Mouse (Mus musculus) MEL (cell line): ENCODE data around the gene Ifna15. TPM values are rescaled to one million over a fixed set of nuclear protein-coding genes. Genes with fewer than 3 reads are reported as not detected.

Source experiments
- DNase-seq: peaks from one replicate; pipeline ENCODE4 v3.0.0; 2011; ENCODE audit warnings: low read depth, low spot score
- H3K27ac ChIP-seq: 2 replicates; pipeline ENCODE4 v1.5.1; 2012; ENCODE audit warnings: low read depth, mild to moderate bottlenecking, control low read depth, low read length, moderate library complexity; ENCODE audit not compliant: control insufficient read depth
- H3K27me3 ChIP-seq, 2 experiments: fragments of 150-350 bp in 1 of 2; sonication (generic) in 1 of 2; 2 replicates each; pipeline ENCODE4 v1.6.1; 2012; ENCODE audit warnings: low read length in 2 of 2, mild to moderate bottlenecking in 2 of 2, improper control_type of control experiment in 1 of 2, moderate library complexity in 1 of 2; ENCODE audit not compliant: insufficient read depth in 2 of 2, control insufficient read depth in 1 of 2
- H3K36me3 ChIP-seq, 2 experiments: 2 replicates each; pipeline ENCODE4 v1.6.1; 2012 to 2014; ENCODE audit warnings: low read length in 2 of 2, improper control_type of control experiment in 1 of 2, inconsistent platforms in 1 of 2, mild to moderate bottlenecking in 1 of 2; ENCODE audit not compliant: insufficient read depth in 2 of 2, control insufficient read depth in 1 of 2
- H3K4me1 ChIP-seq, 2 experiments: fragments of 150-350 bp in 1 of 2; sonication (generic) in 1 of 2; 2 replicates each; pipeline ENCODE4 v1.6.1; 2012; ENCODE audit warnings: low read length in 2 of 2, improper control_type of control experiment in 1 of 2, mild to moderate bottlenecking in 1 of 2; ENCODE audit not compliant: insufficient read depth in 2 of 2, control insufficient read depth in 1 of 2
- H3K4me3 ChIP-seq, 2 experiments: fragments of 150-350 bp in 1 of 2; sonication (generic) in 1 of 2; 2 replicates each; pipeline ENCODE4 v1.5.1; 2012; ENCODE audit warnings: low read depth in 2 of 2, low read length in 2 of 2, mild to moderate bottlenecking in 2 of 2, moderate library complexity in 2 of 2, control low read depth in 1 of 2, improper control_type of control experiment in 1 of 2; ENCODE audit not compliant: control insufficient read depth in 1 of 2, insufficient read depth in 1 of 2
- H3K79me2 ChIP-seq: 2 replicates; pipeline ENCODE4 v1.6.1; 2012; ENCODE audit warnings: mild to moderate bottlenecking, low read length, moderate library complexity; ENCODE audit not compliant: control insufficient read depth, poor library complexity, insufficient read depth
- H3K9ac ChIP-seq: 2 replicates; pipeline ENCODE4 v1.6.1; 2012; ENCODE audit warnings: low read depth, mild to moderate bottlenecking, control low read depth, low read length, moderate library complexity; ENCODE audit not compliant: control insufficient read depth, poor library complexity, severe bottlenecking
- H3K9me3 ChIP-seq: fragments of 150-350 bp; sonication (generic); replicated peaks from 2 replicates; pipeline ENCODE4 v1.6.1; 2012; ENCODE audit warnings: mild to moderate bottlenecking, low read length, improper control_type of control experiment, moderate library complexity; ENCODE audit not compliant: insufficient read depth
- BHLHE40 ChIP-seq: IDR thresholded peaks from 2 replicates; pipeline ENCODE4 v1.6.1; 2012; ENCODE audit warnings: low read depth, mild to moderate bottlenecking, inconsistent platforms, low read length, improper control_type of control experiment, borderline replicate concordance
- CHD1 ChIP-seq: IDR thresholded peaks from 2 replicates; pipeline ENCODE4 v1.6.1; 2012; ENCODE audit warnings: low read depth, mild to moderate bottlenecking, inconsistent platforms, low read length, improper control_type of control experiment
- CHD2 ChIP-seq: IDR thresholded peaks from 2 replicates; pipeline ENCODE4 v1.6.1; 2011; ENCODE audit warnings: low read length, improper control_type of control experiment
- CTCF ChIP-seq, 3 experiments: IDR thresholded peaks in 2 of 3; conservative IDR thresholded peaks in 1 of 3; 2 replicates each; pipeline ENCODE4 v1.5.1; 2011 to 2012; ENCODE audit warnings: low read length in 3 of 3, low read depth in 2 of 3, mild to moderate bottlenecking in 2 of 3, improper control_type of control experiment in 1 of 3, inconsistent platforms in 1 of 3, mixed read lengths in 1 of 3, moderate library complexity in 1 of 3; ENCODE audit not compliant: control insufficient read depth in 1 of 3, insufficient read depth in 1 of 3, poor library complexity in 1 of 3, severe bottlenecking in 1 of 3
- E2F4 ChIP-seq: IDR thresholded peaks from 2 replicates; pipeline ENCODE4 v1.6.1; 2011; ENCODE audit warnings: low read depth, low read length, improper control_type of control experiment, borderline replicate concordance
- ELF1 ChIP-seq: IDR thresholded peaks from 2 replicates; pipeline ENCODE4 v1.6.1; 2014; ENCODE audit warnings: low read depth, mild to moderate bottlenecking, inconsistent platforms, low read length, improper control_type of control experiment, moderate library complexity
- EP300 ChIP-seq, 2 experiments: IDR thresholded peaks; 2 replicates each; pipeline ENCODE4 v1.6.1; 2011; ENCODE audit warnings: improper control_type of control experiment in 2 of 2, low read length in 2 of 2, low read depth in 1 of 2, mild to moderate bottlenecking in 1 of 2
- GABPA ChIP-seq: IDR thresholded peaks from 2 replicates; pipeline ENCODE4 v1.6.1; 2012; ENCODE audit warnings: low read depth, mild to moderate bottlenecking, inconsistent platforms, low read length, improper control_type of control experiment, moderate library complexity
- GATA1 ChIP-seq: IDR thresholded peaks from 2 replicates; pipeline ENCODE4 v1.6.1; 2011; ENCODE audit warnings: low read depth, low read length, improper control_type of control experiment
- HCFC1 ChIP-seq: IDR thresholded peaks from 2 replicates; pipeline ENCODE4 v1.6.1; 2012; ENCODE audit warnings: low read depth, mild to moderate bottlenecking, inconsistent platforms, low read length, improper control_type of control experiment, moderate library complexity
- KAT2A ChIP-seq: conservative IDR thresholded peaks from 2 replicates; pipeline ENCODE4 v1.6.1; 2012; ENCODE audit warnings: low read depth, low read length, improper control_type of control experiment, inconsistent platforms
- MAFK ChIP-seq: IDR thresholded peaks from 2 replicates; pipeline ENCODE4 v1.6.1; 2011; ENCODE audit warnings: low read depth, mild to moderate bottlenecking, low read length, improper control_type of control experiment, borderline replicate concordance
- MEF2A ChIP-seq: IDR thresholded peaks from 2 replicates; pipeline ENCODE4 v1.6.1; 2014; ENCODE audit warnings: low read depth, mild to moderate bottlenecking, inconsistent platforms, low read length, improper control_type of control experiment; ENCODE audit not compliant: poor library complexity, insufficient replicate concordance, severe bottlenecking; ENCODE audit errors: extremely low read depth
- MXI1 ChIP-seq: IDR thresholded peaks from 2 replicates; pipeline ENCODE4 v1.6.1; 2011; ENCODE audit warnings: mild to moderate bottlenecking, low read depth, low read length, improper control_type of control experiment
- MYC ChIP-seq: IDR thresholded peaks from 2 replicates; pipeline ENCODE4 v1.6.1; 2011; ENCODE audit warnings: low read depth, mild to moderate bottlenecking, low read length, improper control_type of control experiment, moderate library complexity
- NELFE ChIP-seq: IDR thresholded peaks from 2 replicates; pipeline ENCODE4 v1.6.1; 2011; ENCODE audit warnings: low read depth, low read length, improper control_type of control experiment
- POLR2A ChIP-seq, 2 experiments: IDR thresholded peaks; 2 replicates each; pipeline ENCODE4 v1.6.1; 2011 to 2012; ENCODE audit warnings: low read length in 2 of 2, mild to moderate bottlenecking in 2 of 2, control low read depth in 1 of 2, improper control_type of control experiment in 1 of 2, low read depth in 1 of 2, moderate library complexity in 1 of 2; ENCODE audit not compliant: control insufficient read depth in 1 of 2, insufficient read depth in 1 of 2, poor library complexity in 1 of 2
- POLR2AphosphoS2 ChIP-seq: IDR thresholded peaks from 2 replicates; pipeline ENCODE4 v1.6.1; 2011; ENCODE audit warnings: low read length, improper control_type of control experiment
- RAD21 ChIP-seq: IDR thresholded peaks from 2 replicates; pipeline ENCODE4 v1.6.1; 2011; ENCODE audit warnings: mild to moderate bottlenecking, low read depth, low read length, improper control_type of control experiment
- RCOR1 ChIP-seq: IDR thresholded peaks from 2 replicates; pipeline ENCODE4 v1.6.1; 2012; ENCODE audit warnings: low read depth, mild to moderate bottlenecking, inconsistent platforms, low read length, improper control_type of control experiment
- SIN3A ChIP-seq: IDR thresholded peaks from 2 replicates; pipeline ENCODE4 v1.6.1; 2012; ENCODE audit warnings: low read length, improper control_type of control experiment, inconsistent platforms
- SMC3 ChIP-seq: IDR thresholded peaks from 2 replicates; pipeline ENCODE4 v1.6.1; 2011; ENCODE audit warnings: low read depth, low read length, improper control_type of control experiment
- TCF12 ChIP-seq: IDR thresholded peaks from 2 replicates; pipeline ENCODE4 v1.6.1; 2014; ENCODE audit warnings: low read depth, mild to moderate bottlenecking, inconsistent platforms, low read length, improper control_type of control experiment, moderate library complexity
- USF2 ChIP-seq, 2 experiments: IDR thresholded peaks; 2 replicates each; pipeline ENCODE4 v1.6.1; 2011 to 2012; ENCODE audit warnings: improper control_type of control experiment in 2 of 2, low read length in 2 of 2, borderline replicate concordance in 1 of 2, inconsistent platforms in 1 of 2, low read depth in 1 of 2, mild to moderate bottlenecking in 1 of 2; ENCODE audit not compliant: insufficient read depth in 1 of 2
- ZC3H11A ChIP-seq: IDR thresholded peaks from 2 replicates; pipeline ENCODE4 v1.6.1; 2012; ENCODE audit warnings: low read depth, mild to moderate bottlenecking, inconsistent platforms, low read length, improper control_type of control experiment
- ZKSCAN1 ChIP-seq: IDR thresholded peaks from 2 replicates; pipeline ENCODE4 v1.6.1; 2012; ENCODE audit warnings: low read depth, mild to moderate bottlenecking, inconsistent platforms, low read length, improper control_type of control experiment, moderate library complexity
- ZMIZ1 ChIP-seq: IDR thresholded peaks from 2 replicates; pipeline ENCODE4 v1.6.1; 2012; ENCODE audit warnings: low read depth, mild to moderate bottlenecking, inconsistent platforms, low read length, improper control_type of control experiment, moderate library complexity
- polyA plus RNA-seq, 2 experiments: library from polyadenylated mRNA; stranded (reverse) in 1 of 2; unstranded in 1 of 2; fragments of >175 nt in 1 of 2; fragments of >200 nt in 1 of 2; gene quantifications; 2 replicates each; pipeline versions ENCODE4 v1.2.1 to v1.2.4; 2012; ENCODE audit warnings: low replicate concordance in 2 of 2, low read depth in 1 of 2; ENCODE audit not compliant: insufficient read length in 2 of 2, insufficient read depth in 1 of 2, missing spikeins in 1 of 2
- total RNA-seq: library from RNA; depleted of rRNA; stranded (reverse); fragments of 300-350 nt; gene quantifications from 2 replicates; pipeline ENCODE4 v1.2.3, GENCODE M21; 2012

Gene Ifna15
- total and polyA plus RNA-seq, 3 experiments = not detected

GRCm38 (mm10) chr4:88550161-88550945 lies 7.7 kb downstream of the Ifna15 start (continued):
- TF ChIP-seq MEF2A = no peak
- TF ChIP-seq NELFE = no peak
- no peak; a peak in 1 of 4 replicates for TF ChIP-seq EP300 (IDR thresholded peaks at IDR 0.05; ENCODE audit: low read depth in 1 of 2, low read length in 2 of 2)
- 0 out of 2 replicates have a peak, but pooled peaks have one; percentile 35 for TF ChIP-seq MYC
- peak; percentile 17; the same call in 1 of the 2 replicates for TF ChIP-seq ZC3H11A
- peak; percentile 77 to 93 (median 89) for TF ChIP-seq CTCF (IDR thresholded peaks at IDR 0.05 in 2 of 3, conservative IDR thresholded peaks at IDR 0.05 in 1 of 3; ENCODE audit: control insufficient read depth in 1 of 3, insufficient read depth in 1 of 3, low read depth in 2 of 3, low read length in 3 of 3, poor library complexity in 1 of 3, severe bottlenecking in 1 of 3)
- no peak for TF ChIP-seq ZKSCAN1
- TF ChIP-seq MXI1 = peak; percentile 46; the same call in 1 of the 2 replicates
- peak; percentile 80 for TF ChIP-seq SMC3
- TF ChIP-seq CHD2 = no peak
- TF ChIP-seq ELF1 = no peak
- TF ChIP-seq POLR2AphosphoS2 = no peak
- no peak for TF ChIP-seq MAFK
- TF ChIP-seq BHLHE40 = 0 out of 2 replicates have a peak, but pooled peaks have one; percentile 27
- TF ChIP-seq GATA1 = 0 out of 2 replicates have a peak, but pooled peaks have one; percentile 3
- no peak for TF ChIP-seq E2F4
- 0 out of 4 replicates have a peak, but pooled peaks of 1 of the 2 experiments have one; percentile 27 for TF ChIP-seq USF2 (IDR thresholded peaks at IDR 0.05; ENCODE audit: borderline replicate concordance in 1 of 2, insufficient read depth in 1 of 2, low read depth in 1 of 2, low read length in 2 of 2)
- no peak for TF ChIP-seq ZMIZ1
- TF ChIP-seq HCFC1 = peak; percentile 44; the same call in 1 of the 2 replicates
- peak; percentile 42 for TF ChIP-seq RAD21
- TF ChIP-seq POLR2A (IDR thresholded peaks at IDR 0.05; ENCODE audit: control insufficient read depth in 1 of 2, insufficient read depth in 1 of 2, low read depth in 1 of 2, low read length in 2 of 2, poor library complexity in 1 of 2) = no peak
- TF ChIP-seq SIN3A = peak; percentile 72

GRCm38 (mm10) chr4:88547986-88548385 lies 10.1 kb downstream of the Ifna15 start:
- Histone ChIP-seq H3K9me3 (no peaks in the 10 kb centered on the region), H3K27ac (no peak overlapping the region), H3K36me3 (peaks cover 0 to 2% of the 10 kb centered on the region in 2 experiments; a peak in 2 of 4 replicates), H3K27me3 (no peaks in the 10 kb centered on the region; a peak in 1 of 4 replicates), H3K9ac (no peak overlapping the region), H3K4me1 (peaks cover 2 to 3% of the 10 kb centered on the region in 2 experiments; a peak in 1 of 4 replicates), H3K79me2 (no peaks in the 10 kb centered on the region), H3K4me3 (no peak overlapping the region)
- TF ChIP-seq POLR2A (IDR thresholded peaks at IDR 0.05; ENCODE audit: control insufficient read depth in 1 of 2, insufficient read depth in 1 of 2, low read depth in 1 of 2, low read length in 2 of 2, poor library complexity in 1 of 2) (no peak), GATA1 (no peak), EP300 (IDR thresholded peaks at IDR 0.05; ENCODE audit: low read depth in 1 of 2, low read length in 2 of 2) (no peak), KAT2A (no peak), SIN3A (no peak), HCFC1 (no peak), ZC3H11A (no peak), TCF12 (no peak), USF2 (IDR thresholded peaks at IDR 0.05; ENCODE audit: borderline replicate concordance in 1 of 2, insufficient read depth in 1 of 2, low read depth in 1 of 2, low read length in 2 of 2) (no peak), ZKSCAN1 (no peak), CTCF (IDR thresholded peaks at IDR 0.05 in 2 of 3, conservative IDR thresholded peaks at IDR 0.05 in 1 of 3; ENCODE audit: control insufficient read depth in 1 of 3, insufficient read depth in 1 of 3, low read depth in 2 of 3, low read length in 3 of 3, poor library complexity in 1 of 3, severe bottlenecking in 1 of 3) (no peak), RCOR1 (no peak), RAD21 (no peak), SMC3 (no peak), GABPA (no peak), CHD1 (no peak)
- no peak for DNase-seq
